Mouse (Mus musculus) heart, postnatal 4 days (tissue): Measurements from ENCODE around the gene Cxxc4. TPM values are rescaled to one million over a fixed set of nuclear protein-coding genes. Genes with fewer than 3 reads are reported as not detected.
"Not testable (repeated sequence)": the region's sequence is repeated elsewhere in the genome, so short reads cannot be mapped to it uniquely, and the experiment has no call there.

ENCODE experiments used
- DNase-seq: peaks from one replicate; pipeline ENCODE4 v3.0.0; 2021
- total RNA-seq, 2 experiments: library from RNA; stranded (reverse); gene quantifications; 2 replicates each; pipeline ENCODE4 v1.2.3; 2021

The Cxxc4 gene
- 1 to 10 TPM; 2.7 to 3.0 TPM for total RNA-seq

- DNase-seq, result no peak
Measured at GRCm38 (mm10) chr3:134236414-134237112, at the start of gene Cxxc4. Cxxc4 (plus strand) TSS chr3:134236484.

- peak; percentile 5 for DNase-seq
Measured at GRCm38 (mm10) chr3:134188979-134189946, 47.0 kb upstream of the Cxxc4 start.

GRCm38 (mm10) chr3:134190046-134190445, 46.2 kb upstream of the Cxxc4 start:
- peak; percentile 19 for DNase-seq

GRCm38 (mm10) chr3:134199892-134200291, 36.4 kb upstream of the Cxxc4 start:
- peak; percentile 22 for DNase-seq

GRCm38 (mm10) chr3:134206624-134207023, 29.7 kb upstream of the Cxxc4 start:
- no peak for DNase-seq

GRCm38 (mm10) chr3:134210950-134211349, 25.3 kb upstream of the Cxxc4 start:
- no peak for DNase-seq

- not testable (repeated sequence) for DNase-seq
Measured at GRCm38 (mm10) chr3:134219881-134220280, 16.4 kb upstream of the Cxxc4 start.

- no peak for DNase-seq
Measured at GRCm38 (mm10) chr3:134221002-134221401, 15.3 kb upstream of the Cxxc4 start.

- no peak for DNase-seq
Measured at GRCm38 (mm10) chr3:134222593-134222992, 13.7 kb upstream of the Cxxc4 start.

GRCm38 (mm10) chr3:134223956-134224355, 12.3 kb upstream of the Cxxc4 start:
- DNase-seq, result no peak

GRCm38 (mm10) chr3:134225928-134226327, 10.4 kb upstream of the Cxxc4 start:
- no peak for DNase-seq

- no peak for DNase-seq
Measured at GRCm38 (mm10) chr3:134232753-134233152, 3.5 kb upstream of the Cxxc4 start.

GRCm38 (mm10) chr3:134235491-134236413, 532 bp upstream of the Cxxc4 start:
- peak; percentile 76 for DNase-seq

GRCm38 (mm10) chr3:134237113-134237805, 975 bp downstream of the Cxxc4 start:
- DNase-seq, result no peak

- DNase-seq, result peak; percentile 11
Measured at GRCm38 (mm10) chr3:134238621-134239310, 2.5 kb downstream of the Cxxc4 start.

GRCm38 (mm10) chr3:134239321-134239970, 3.2 kb downstream of the Cxxc4 start:
- DNase-seq, result peak; percentile 49

- DNase-seq, result peak; percentile 79
Measured at GRCm38 (mm10) chr3:134239971-134240717, 3.9 kb downstream of the Cxxc4 start.

GRCm38 (mm10) chr3:134240718-134241025, 4.4 kb downstream of the Cxxc4 start:
- no peak for DNase-seq

- no peak for DNase-seq
Measured at GRCm38 (mm10) chr3:134243168-134243849, 7.0 kb downstream of the Cxxc4 start.
